Mouse (Mus musculus) small intestine, adult 2 months (tissue): Measurements from ENCODE around the gene Ormdl3.

Source experiments
- CTCF ChIP-seq: fragments of 200-500 bp; IDR thresholded peaks from 2 replicates; pipeline ENCODE4 v1.5.1; 2012; ENCODE audit warnings: low read depth, mild to moderate bottlenecking, control low read depth, inconsistent platforms, low read length, moderate library complexity, mixed read lengths; ENCODE audit not compliant: insufficient replicate concordance, insufficient read length; ENCODE audit errors: extremely low read depth
- POLR2A ChIP-seq: fragments of 200-500 bp; IDR thresholded peaks from 2 replicates; pipeline ENCODE4 v1.6.1; 2012; ENCODE audit warnings: low read depth, mild to moderate bottlenecking, control low read depth, inconsistent platforms, low read length, moderate library complexity

DNA sequence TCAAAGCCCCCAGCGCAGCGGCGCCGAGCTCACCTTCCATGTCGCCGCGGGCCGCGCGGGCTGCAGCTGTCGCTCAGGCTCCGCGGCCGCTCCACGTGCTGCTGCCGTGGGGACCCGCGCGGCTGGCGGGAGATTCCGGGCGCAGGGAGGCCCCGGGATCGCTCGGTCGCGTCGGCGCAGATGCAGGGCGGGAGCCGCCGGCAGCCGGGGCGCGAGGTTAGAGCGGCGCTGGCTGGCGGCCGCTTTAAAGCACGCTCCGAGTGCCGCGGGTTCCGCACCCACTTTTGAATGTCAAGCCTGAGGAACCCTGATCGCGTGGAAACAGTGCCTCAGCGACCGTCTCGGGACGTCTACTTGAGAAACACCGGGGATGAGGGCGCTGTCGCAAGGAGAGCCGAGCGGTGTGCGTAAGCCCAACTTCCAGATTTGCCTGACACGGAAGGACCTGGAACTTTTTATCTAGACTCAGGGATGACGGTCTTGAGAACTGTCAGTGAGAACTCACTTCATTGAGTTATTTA lies 41.4 kb downstream of the Ormdl3 start, which contains the start of gene Ikzf3:
- TF ChIP-seq CTCF (no peak), POLR2A (no peak)
